Mouse (Mus musculus) gastrocnemius, postnatal 25 days (tissue): ENCODE measurements around the gene Mtif3. TPM values are rescaled to one million over a fixed set of nuclear protein-coding genes. Genes with fewer than 3 reads are reported as not detected.
A peak's percentile ranks its signal among the peaks of the same experiment; 100 is the strongest.
"Not testable (repeated sequence)": the region's sequence is repeated elsewhere in the genome, so short reads cannot be mapped to it uniquely, and the experiment has no call there.

Experiments
- DNase-seq: peaks from one replicate; pipeline ENCODE4 v3.0.0; 2022
- total RNA-seq, 2 experiments: library from RNA; stranded (reverse); gene quantifications; 1 replicate in 1 of 2; 2 replicates in 1 of 2; pipeline ENCODE4 v1.2.3; 2021

Mtif3 gene
- total RNA-seq, 2 experiments from 2014 or later: 20.2 to 20.8 TPM

DNA sequence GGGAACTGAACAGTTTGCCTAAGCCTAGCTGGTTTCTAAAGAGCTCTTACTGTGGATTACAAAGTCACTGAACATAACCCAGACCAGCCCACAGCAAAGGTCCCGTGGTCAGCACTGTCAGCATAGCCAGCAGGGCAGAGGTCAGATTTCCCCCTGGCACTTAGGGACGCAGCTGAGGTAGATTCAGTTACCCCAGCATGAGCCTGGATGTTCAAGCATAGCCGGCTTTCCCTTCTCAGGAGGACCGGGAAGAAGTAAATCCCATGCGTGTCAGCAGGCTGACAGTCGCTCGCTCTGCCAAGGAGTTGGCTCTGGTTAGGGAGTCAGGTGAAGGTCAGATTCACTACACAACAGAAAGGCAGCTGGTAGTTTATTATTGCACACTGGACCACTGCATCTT, 9.0 kb downstream of the Mtif3 start:
- peak; percentile 65 for DNase-seq

- peak; percentile 80 for DNase-seq
Measured at GRCm38 (mm10) chr5:146948508-146949088, 15.0 kb downstream of the Mtif3 start, which contains the start of gene Gtf3a. Gtf3a (plus strand) TSS chr5:146948657.

- DNase-seq: no peak
Measured at GRCm38 (mm10) chr5:146948041-146948507, 15.5 kb downstream of the Mtif3 start.

DNA sequence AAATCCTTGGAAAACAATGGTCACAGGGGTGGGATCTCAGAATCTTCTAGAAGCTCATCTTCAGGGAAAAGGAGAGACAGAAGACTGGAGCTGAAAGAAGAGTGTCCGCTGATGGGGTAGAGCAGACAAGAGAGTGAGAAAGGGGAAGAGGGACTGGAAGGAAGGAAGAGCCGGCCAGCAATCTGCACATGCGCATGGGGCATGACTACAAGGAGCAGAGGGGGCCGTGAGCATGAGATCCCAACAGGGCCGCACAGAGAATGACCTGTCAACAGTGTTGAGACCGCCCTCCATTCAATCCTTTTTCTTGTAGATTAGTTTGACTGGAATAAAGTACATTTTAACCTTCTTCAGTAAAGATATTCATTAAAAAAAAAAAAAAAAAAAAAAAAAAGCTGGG, 16.1 kb downstream of the Mtif3 start:
- no peak for DNase-seq

- no peak for DNase-seq
Measured at GRCm38 (mm10) chr5:146946682-146947081, 16.9 kb downstream of the Mtif3 start.

GRCm38 (mm10) chr5:146944568-146944967, 19.0 kb downstream of the Mtif3 start:
- DNase-seq: no peak

DNA sequence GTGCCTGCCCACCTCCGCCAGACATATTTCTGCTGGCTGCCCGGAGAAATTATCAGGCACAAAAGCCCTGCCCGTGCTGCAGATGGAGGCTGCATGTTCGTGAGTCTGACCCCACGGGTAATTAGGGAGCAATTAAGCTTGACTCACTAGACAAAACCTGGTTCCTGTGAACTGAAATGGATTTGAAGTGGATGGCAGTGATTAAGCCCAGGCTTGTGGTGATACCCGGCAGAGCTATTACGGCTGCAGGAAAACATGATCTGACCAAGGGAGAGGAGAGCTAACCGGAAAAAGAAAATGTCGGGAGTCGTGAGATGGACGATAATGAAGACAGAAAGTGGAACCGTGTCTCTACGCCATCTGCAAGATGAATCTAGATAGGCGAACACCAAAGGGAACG, 20.6 kb downstream of the Mtif3 start:
- no peak for DNase-seq

GRCm38 (mm10) chr5:146941939-146942338, 21.7 kb downstream of the Mtif3 start:
- not testable (repeated sequence) for DNase-seq

DNA sequence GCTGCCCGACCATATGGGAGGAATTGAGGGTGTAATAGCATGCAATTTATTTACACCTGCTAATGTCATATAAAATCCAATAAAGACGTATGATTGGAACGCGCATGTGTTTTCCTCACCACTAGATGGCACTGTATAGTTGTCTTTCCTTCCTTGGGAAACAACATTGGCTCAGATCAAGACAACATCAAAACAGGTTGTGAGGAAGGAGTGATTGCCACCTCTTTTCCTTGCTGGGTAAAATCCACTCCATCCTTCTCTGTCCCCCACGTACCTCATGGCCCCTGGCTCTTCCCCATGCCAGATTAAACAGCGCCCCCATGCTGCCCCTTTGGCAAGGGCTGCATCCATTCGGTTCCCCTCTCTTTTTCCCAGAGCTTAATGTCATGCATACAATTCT, 23.4 kb downstream of the Mtif3 start:
- no peak for DNase-seq

- no peak for DNase-seq
Measured at GRCm38 (mm10) chr5:146939109-146939796, 24.3 kb downstream of the Mtif3 start.

DNA sequence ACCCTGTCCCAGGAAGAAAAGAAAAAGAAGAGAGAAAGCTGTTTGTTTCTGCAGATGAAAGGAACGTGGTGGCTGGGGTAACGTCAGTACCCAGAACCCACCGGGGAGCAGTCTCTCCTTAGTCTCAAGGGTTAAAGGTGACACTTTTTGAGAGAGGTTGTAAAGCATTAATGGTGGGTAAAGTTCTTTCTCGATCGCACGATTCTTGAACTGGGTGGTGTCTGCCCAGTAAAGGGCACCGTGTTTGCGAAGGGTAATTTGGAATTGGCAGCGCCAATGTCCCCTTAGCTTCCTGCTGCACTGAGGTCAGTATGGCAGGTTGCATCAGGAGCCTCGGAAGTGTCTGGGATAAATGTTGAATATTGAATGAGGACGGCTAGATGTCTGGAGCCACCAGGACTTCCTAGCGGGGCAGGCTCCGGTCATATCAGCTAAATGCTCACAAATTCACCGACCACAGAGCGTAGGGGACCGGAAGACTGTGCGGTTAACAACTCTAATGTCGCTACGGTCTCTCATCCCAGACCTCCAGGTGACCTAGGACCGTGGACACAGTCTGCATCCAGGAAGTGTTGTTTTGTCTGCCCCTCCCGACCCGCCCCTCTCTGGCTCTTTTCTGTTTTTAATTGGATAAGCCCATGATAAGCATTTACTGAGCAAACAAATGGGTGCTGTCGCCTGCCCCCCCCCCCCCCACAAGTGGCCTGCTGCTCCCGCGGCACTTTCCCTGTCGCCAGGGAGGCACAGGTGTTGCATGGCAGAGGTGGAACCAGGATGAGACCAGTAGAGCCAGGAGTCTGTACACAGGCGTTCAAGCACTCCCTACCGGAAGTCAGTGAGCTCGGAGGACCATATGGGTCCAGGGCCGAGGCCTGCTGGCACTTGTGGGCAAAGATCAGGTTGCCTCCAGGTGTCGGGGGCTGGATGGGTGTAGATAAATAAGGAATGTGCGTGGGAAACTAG, 25.8 kb downstream of the Mtif3 start:
- DNase-seq: no peak

GRCm38 (mm10) chr5:146933466-146933865, 30.1 kb downstream of the Mtif3 start:
- DNase-seq: no peak

DNA sequence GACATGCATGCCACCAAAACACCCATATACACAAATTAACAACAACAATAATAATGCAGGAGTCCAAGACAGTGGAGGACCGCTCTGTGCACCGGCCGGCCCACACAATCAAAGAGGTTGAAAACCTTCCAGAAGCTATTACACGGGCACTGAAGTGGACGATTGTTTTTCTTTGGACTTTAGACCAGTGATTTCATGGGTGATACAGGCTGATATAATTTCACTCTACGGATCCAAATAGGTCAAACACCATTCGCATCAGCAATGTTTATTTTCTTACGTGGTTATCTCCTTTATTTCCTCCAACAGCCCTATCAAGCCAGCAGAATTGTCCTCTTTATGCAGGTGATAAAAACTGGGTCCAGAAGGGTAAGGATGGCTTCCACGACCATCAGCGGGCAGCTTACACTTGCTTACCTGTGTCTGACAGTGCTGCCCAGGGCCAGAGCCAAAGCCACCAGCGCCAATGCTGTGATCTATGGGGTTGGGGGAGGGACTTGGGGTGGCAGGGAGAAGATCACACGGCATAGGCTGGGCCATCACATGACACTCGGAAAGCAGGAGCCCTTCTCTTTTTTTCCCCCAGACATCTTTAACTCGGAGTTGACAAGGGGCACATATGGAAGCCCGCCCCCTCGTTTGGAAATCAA, 31.6 kb downstream of the Mtif3 start:
- no peak for DNase-seq

GRCm38 (mm10) chr5:146931422-146931821, 32.2 kb downstream of the Mtif3 start:
- DNase-seq: no peak

- no peak for DNase-seq
Measured at GRCm38 (mm10) chr5:146926673-146927072, 36.9 kb downstream of the Mtif3 start.

GRCm38 (mm10) chr5:146923547-146923946, 40.1 kb downstream of the Mtif3 start:
- DNase-seq: no peak

- DNase-seq: no peak
Measured at GRCm38 (mm10) chr5:146921224-146921623, 42.4 kb downstream of the Mtif3 start.

DNA sequence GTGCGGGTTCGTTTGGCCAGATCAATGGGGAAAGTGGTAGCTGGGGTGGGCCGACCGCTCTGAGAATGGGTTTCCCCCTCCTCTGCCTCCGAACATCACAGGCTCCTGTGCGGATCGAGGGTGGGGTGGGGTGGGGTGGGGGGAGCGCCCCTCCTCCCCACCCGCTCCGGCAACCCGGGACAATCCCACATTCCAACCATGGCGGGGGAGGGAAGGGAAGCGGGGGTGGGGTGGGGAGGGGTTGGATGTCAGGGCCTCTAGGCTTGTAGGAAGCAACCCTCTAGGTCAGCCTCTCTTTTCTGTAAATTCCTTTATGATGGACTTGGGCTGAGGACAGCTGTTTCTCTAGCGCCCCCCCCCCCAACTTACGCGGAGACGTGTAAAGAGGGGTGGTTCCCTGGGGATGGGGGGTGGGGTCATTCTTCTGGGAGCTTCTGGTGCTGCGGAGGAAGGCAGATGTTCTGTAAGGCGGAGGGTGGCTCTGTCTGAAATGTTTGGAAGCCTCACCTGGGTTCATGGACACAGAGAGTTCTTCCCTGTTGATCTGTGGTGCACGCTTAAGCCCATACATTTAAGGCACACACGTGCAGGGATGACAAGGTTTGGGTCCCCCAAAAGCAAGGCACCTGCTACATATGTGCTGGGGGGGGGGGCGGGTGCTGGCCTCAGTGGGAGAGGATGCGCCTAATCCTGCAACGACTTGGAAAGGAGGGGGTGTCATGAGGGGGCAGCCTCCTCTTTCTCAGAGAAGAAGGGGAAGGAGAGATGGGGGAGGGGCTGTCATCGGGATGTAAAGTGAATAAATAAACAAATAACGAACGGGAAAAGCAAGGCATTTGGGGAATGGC, 43.1 kb downstream of the Mtif3 start:
- no peak for DNase-seq

GRCm38 (mm10) chr5:146919874-146920273, 43.7 kb downstream of the Mtif3 start:
- DNase-seq: no peak

DNA sequence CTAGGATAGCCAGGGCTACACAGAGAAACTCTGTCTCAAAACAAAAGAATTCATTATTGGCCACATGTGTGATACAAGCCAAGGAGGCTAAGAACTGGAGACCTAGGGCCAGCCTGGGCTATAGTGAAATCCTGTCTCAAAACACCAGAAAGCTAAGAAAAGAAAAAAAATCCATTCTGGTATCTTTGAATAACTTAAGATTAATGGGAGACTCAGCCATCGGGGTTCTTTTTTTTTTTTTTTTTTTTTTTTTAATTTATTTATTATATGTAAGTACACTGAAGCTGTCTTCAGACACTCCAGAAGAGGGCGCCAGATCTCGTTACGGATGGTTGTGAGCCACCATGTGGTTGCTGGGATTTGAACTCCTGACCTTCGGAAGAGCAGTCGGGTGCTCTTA, 46.2 kb downstream of the Mtif3 start:
- not testable (repeated sequence) for DNase-seq

DNA sequence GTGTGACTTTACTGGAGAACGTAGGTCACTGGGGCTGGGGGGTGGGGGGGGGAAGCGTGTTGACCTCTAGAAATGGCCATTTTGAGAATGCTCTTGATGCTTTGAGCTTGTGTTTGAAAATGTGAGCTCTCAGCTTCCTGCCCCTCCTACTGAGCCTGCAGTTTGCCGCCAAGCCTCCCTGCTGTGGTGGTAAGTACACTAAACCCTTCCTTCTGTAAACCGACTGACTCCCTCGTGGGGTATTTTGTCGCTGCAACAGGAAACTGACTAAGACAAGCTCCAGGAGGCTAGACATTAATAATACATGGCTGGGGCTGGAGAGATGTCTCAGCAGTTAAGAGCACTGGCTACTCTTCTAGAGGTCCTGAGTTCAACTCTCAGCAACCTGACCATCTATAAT, 46.8 kb downstream of the Mtif3 start:
- no peak for DNase-seq
